Mouse (Mus musculus): ENCODE results near the gene Mepce. TPM values are rescaled to one million over a fixed set of nuclear protein-coding genes. Genes with fewer than 3 reads are reported as not detected.

The Mepce gene
- polyA plus RNA-seq, 1 experiment from 2014 or later: 15.4 TPM

DNA sequence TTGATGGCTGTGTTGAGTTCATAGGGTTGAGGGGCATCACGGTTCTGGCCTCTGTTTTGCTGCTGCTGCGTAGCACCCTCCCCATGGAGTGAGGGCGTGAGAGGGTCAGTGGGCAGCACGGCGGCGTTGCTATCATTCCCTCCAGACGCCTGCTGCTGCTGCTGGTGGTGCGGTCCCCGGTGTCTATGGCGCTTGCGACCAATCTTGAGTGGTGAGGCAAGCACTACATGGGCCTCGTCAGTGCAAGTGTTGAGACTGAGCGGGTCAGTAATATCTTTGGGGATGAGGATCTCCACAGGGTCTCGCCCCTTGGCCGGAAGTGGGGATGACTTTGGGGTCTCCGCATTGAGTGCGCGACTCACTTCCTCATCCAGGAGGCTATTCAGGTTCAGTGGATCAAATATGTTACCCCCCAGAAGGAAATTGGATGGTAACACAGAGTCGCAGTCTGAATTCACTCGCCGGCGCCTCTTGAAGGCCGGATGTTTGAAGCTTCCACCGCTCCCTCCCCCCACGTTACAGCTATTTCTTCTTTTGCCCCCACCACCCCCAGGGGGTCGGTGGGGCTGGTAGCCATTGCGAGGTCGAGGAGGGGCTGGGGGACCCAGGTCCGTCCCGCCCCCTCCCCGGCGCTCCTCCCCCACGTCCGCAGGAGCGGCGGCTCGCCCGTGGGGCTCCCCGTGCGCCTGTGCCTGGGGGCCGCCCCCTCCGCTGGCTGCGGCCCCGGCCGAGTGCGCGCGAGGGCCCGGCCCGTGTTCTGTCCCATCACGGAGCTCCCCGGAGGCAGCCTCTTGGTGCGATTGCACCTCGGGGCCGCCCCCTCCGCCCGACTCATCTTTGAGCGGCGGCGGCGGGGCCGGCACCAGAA, 2.1 kb downstream of the Mepce start:
- WGBS: 7% methylated on average over 58 of the region's 62 CpGs
- H3K4me1 ChIP-seq: peaks cover 48% of the 10 kb centered on the region
- peaks cover 7% of the 10 kb centered on the region; the same call in 1 of the 2 replicates for H3K27me3 ChIP-seq
- H3K27ac ChIP-seq: peak overlapping the region; percentile 98
- peak overlapping the region; percentile 95 for H3K4me3 ChIP-seq (replicated peaks)
- H3K9me3 ChIP-seq: no peaks in the 10 kb centered on the region
- peaks cover 46% of the 10 kb centered on the region for H3K36me3 ChIP-seq (replicated peaks)
- peak overlapping the region; percentile 98 for H3K9ac ChIP-seq
- H3K4me2 ChIP-seq: peak overlapping the region; percentile 92
- peak; percentile 10 for ATAC-seq (ENCODE audit: low FRiP score)

DNA sequence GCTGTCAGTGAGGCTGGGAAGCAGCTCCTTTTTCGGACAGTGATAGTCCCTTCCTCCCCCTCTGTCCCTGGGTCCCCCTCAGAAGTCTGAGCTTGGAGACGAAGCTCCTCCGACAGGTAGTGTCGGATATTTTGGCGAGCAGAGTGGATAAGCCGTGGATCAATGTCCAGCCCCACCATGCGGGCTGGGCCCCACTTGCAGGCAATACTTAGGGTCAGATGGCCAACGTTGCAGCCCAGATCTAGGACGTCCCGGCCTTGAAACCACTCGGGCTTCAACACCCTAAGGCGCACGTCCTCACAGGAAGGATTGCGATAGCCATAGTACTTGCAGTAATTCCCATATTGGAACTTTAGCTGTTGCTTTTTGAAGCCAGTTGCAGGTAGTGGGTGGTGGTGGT, 2.9 kb downstream of the Mepce start:
- H3K36me3 ChIP-seq (replicated peaks): peaks cover 50% of the 10 kb centered on the region
- no peaks in the 10 kb centered on the region for H3K9me3 ChIP-seq
- H3K4me3 ChIP-seq (replicated peaks): peak overlapping the region; percentile 95
- peaks cover 56% of the 10 kb centered on the region for H3K4me1 ChIP-seq
- H3K4me2 ChIP-seq: peak overlapping the region; percentile 92
- peak overlapping the region; percentile 98 for H3K9ac ChIP-seq
- 89% methylated on average over 14 of the region's 14 CpGs for WGBS
- H3K27ac ChIP-seq: 0 out of 2 replicates have a peak overlapping the region, but pooled peaks have one; percentile 98
- peaks cover 7% of the 10 kb centered on the region; the same call in 1 of the 2 replicates for H3K27me3 ChIP-seq
- no peak for ATAC-seq (ENCODE audit: low FRiP score)

DNA sequence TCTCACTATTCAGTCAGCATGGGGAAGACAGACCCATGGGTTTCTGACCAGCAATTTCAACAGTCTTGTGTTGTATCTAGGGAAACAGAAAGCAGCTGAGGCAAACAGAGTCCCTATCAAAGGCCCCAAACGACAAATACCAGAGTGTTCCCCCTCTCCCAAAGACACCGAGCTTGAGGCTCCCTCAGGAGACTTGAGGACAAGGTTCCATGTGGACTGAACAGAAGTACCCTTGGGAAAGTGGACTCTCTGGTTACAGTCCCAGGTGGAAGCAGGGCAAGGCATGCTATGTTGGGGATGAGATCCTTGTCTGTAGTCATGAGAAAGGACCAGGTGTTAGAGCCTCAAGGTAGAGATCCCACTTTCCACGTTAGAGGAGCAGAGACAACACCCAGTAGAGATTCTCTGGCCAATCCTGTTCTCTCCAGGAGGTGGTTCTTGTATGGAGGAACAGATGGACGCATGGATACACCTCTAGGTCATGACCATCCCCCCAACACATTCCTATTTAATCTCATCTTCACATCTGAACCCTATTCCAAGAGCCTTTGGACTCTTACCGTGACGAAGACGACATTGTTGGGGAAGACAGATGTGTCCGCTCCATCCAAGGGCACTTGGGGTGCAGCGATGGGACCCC, 3.4 kb downstream of the Mepce start:
- H3K4me1 ChIP-seq: peaks cover 59% of the 10 kb centered on the region
- peak overlapping the region; percentile 92 for H3K4me2 ChIP-seq
- peaks cover 7% of the 10 kb centered on the region; the same call in 1 of the 2 replicates for H3K27me3 ChIP-seq
- no peak for ATAC-seq (ENCODE audit: low FRiP score)
- 78% methylated on average over 9 of the region's 9 CpGs for whole genome bisulfite sequencing
- H3K9ac ChIP-seq: peak overlapping the region; percentile 98
- H3K4me3 ChIP-seq (replicated peaks): peak overlapping the region; percentile 95
- H3K36me3 ChIP-seq (replicated peaks): peaks cover 50% of the 10 kb centered on the region
- 0 out of 2 replicates have a peak overlapping the region, but pooled peaks have one; percentile 8 for H3K27ac ChIP-seq
- H3K9me3 ChIP-seq: no peaks in the 10 kb centered on the region

DNA sequence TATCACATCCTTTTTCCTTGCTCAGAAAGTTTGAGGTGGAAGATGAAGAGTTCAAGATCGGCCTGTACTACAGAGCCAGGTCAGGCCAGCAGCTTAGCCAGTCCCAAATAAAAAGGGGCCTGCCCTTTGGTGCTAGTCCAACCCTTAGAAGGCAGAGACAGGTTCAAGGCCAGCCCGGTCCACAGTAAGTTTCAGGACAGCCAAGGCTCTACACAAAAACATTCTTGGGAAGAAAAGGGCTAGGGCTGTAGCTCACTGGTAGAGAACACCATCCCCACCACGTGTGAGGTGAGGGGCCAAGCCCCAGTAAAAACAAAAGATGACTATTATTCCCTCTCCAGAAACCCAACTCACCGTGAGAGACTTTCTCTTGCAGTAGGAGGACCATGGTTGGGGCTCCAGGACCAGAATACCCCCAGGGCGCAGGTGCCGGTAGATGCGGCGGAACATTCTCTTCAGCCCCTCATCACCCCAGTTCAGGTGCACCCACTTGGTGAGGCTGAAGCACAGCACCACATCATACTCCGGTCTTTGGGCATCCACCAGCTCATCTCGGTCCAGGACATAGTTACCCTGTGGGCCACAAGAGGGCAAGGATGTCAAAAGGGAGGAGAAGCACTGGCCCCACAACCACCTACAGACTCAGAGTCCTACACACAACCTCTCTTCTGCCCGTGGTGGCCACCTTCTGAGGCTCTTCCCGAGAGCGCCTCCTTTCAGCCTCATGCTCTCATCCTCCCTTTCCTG, 4.5 kb downstream of the Mepce start:
- Histone ChIP-seq H3K4me3 (replicated peaks) (peak overlapping the region; percentile 95), H3K4me1 (peaks cover 60% of the 10 kb centered on the region), H3K9me3 (no peaks in the 10 kb centered on the region), H3K27me3 (peaks cover under 1% of the 10 kb centered on the region; the same call in 1 of the 2 replicates), H3K27ac (no peak overlapping the region), H3K4me2 (peak overlapping the region; percentile 92), H3K36me3 (replicated peaks) (peaks cover 50% of the 10 kb centered on the region), H3K9ac (peak overlapping the region; percentile 98)
- ATAC-seq (ENCODE audit: low FRiP score): no peak
- WGBS: 88% methylated on average over 13 of the region's 13 CpGs

DNA sequence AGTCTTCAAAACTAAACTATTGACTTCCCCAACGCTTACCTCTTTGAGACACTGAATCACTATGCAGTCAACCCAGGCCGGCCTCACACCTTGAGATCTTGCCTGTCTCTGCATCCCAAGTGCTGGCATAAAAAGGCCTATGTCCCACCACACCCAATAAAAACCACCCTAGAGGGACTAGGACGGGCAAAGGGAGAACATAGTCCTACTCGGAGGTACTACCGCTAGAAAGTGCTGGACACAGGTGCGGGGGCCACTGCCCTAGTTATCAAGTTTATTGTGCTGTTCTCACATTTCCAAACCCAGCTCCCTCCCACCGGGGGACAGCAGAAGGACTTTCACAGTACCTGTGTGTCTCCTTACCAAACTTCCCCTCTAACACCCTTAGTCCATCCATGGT, 5.8 kb downstream of the Mepce start:
- Histone ChIP-seq H3K9ac (no peak overlapping the region), H3K4me3 (replicated peaks) (no peak overlapping the region), H3K9me3 (no peaks in the 10 kb centered on the region), H3K36me3 (replicated peaks) (peaks cover 50% of the 10 kb centered on the region), H3K4me1 (peaks cover 59% of the 10 kb centered on the region), H3K27ac (no peak overlapping the region), H3K4me2 (no peak overlapping the region), H3K27me3 (no peaks in the 10 kb centered on the region)
- WGBS: 96% methylated on average over 7 of the region's 7 CpGs
- no peak for ATAC-seq (ENCODE audit: low FRiP score)

DNA sequence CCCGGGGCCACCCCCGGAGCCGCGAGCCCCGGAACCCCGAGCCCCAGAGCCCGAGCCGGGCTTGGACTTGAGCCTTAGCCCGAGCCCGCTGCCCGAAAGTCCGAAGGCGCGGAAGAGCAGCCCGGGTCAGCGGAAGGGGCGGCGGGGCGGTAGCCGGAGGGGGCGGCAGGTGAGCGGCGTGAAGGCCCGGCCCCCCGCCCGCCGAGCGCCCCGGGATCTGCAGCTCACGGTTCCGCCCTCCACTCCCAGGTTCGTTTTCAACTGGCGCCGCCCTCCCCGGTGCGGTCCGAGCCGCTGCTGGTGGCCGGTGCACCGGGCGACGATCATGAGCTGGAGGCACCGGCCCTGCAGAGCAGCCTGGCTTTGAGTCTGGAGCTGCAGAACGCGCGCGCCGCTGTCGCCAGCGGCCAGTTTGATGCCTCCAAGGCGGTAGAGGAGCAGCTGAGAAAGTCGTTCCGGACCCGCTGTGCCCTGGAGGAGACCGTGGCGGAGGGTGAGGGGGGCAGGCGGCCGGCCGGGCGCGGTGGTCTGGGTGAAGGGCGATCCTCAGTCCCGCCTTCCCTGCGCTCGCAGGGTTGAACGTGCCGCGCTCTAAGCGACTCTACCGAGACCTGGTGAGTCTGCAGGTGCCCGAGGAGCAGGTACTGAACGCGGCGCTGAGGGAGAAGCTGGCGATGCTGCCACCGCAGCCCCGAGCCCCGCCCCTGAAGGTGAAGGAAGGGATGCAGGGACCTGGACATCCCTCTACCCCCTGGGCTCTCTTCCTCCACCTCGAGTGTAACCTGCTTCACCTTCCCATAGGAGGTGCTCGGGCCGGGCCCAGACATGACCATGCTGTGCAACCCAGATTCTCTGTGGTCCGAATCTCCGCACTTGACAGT, 8.2 kb downstream of the Mepce start:
- WGBS: under 1% methylated on average over 83 of the region's 83 CpGs
- H3K9ac ChIP-seq: peak overlapping the region; percentile 96
- peaks cover 43% of the 10 kb centered on the region for H3K36me3 ChIP-seq (replicated peaks)
- peak; percentile 24 for ATAC-seq (ENCODE audit: low FRiP score)
- peak overlapping the region; percentile 98 for H3K4me2 ChIP-seq
- H3K27me3 ChIP-seq: no peaks in the 10 kb centered on the region
- peak overlapping the region; percentile 93 for H3K27ac ChIP-seq
- H3K4me1 ChIP-seq: peaks cover 48% of the 10 kb centered on the region
- H3K4me3 ChIP-seq (replicated peaks): peak overlapping the region; percentile 98
- no peaks in the 10 kb centered on the region for H3K9me3 ChIP-seq

DNA sequence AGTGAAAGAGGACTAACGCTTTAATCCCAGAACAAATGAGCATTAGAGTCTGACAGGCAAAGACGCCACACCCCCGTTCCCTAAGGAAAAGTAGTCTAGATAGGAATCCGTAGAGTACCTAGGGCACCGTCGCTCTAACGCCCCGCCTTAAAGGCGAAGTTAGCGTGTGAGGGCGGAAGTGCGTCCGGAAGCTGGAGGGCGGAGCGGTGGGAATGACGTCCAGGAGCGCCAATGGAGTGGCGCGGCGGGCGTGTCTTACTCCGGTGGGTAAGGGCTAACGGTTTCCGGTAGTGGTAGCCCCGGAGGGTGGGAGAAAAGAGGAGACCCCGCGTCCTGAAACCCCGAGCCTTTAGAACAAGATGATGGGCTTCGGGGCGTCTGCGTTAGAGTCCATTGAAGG, 8.8 kb downstream of the Mepce start, which contains the start of gene Ppp1r35:
Gene Ppp1r35 (plus strand): TSS at position 215 of the 400 bp plus-strand sequence.
- Histone ChIP-seq H3K27ac (peak within 1 kb of the TSS; percentile 93), H3K36me3 (replicated peaks) (peaks cover 37% of the 10 kb centered on the region), H3K4me2 (peak within 1 kb of the TSS; percentile 98), H3K9me3 (no peaks in the 10 kb centered on the region), H3K27me3 (no peaks in the 10 kb centered on the region), H3K4me3 (replicated peaks) (peak within 1 kb of the TSS; percentile 98), H3K9ac (peak within 1 kb of the TSS; percentile 96), H3K4me1 (peaks cover 42% of the 10 kb centered on the region)
- WGBS: under 1% methylated on average over 31 of the region's 31 CpGs
- ATAC-seq (ENCODE audit: low FRiP score): peak; percentile 97

DNA sequence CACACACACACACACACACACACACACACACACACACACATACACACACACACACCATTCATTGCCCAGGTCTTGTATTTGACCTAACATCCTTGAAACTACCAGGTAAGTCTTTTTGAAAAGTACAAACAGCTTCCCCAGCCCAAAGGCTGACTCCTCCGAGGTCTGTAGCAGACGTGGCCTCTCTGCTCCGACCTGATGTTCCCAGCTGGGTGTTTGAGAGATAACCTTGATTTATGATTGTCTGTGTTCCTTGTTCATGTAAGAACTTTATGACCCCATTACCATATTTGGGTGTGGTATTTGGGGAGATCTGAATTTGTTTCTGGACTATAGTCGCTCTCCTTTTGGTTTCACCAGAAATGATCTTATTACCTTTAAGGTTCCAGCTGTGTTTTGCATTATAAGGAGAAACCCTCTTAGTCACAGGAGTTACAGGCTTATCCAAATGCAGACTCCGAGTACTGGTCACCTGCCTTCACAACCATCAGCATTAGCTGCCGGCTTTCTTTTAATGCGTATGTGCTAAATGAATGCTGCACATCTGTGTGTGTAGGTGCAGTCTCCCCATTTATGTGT, 10.1 kb downstream of the Mepce start:
- Histone ChIP-seq H3K4me1 (peaks cover 29% of the 10 kb centered on the region), H3K4me3 (replicated peaks) (no peak overlapping the region), H3K9ac (no peak overlapping the region), H3K9me3 (no peaks in the 10 kb centered on the region), H3K27me3 (no peaks in the 10 kb centered on the region), H3K36me3 (replicated peaks) (peaks cover 24% of the 10 kb centered on the region), H3K27ac (no peak overlapping the region), H3K4me2 (no peak overlapping the region)
- 82% methylated on average over 7 of the region's 7 CpGs for WGBS
- ATAC-seq (ENCODE audit: low FRiP score): no peak

DNA sequence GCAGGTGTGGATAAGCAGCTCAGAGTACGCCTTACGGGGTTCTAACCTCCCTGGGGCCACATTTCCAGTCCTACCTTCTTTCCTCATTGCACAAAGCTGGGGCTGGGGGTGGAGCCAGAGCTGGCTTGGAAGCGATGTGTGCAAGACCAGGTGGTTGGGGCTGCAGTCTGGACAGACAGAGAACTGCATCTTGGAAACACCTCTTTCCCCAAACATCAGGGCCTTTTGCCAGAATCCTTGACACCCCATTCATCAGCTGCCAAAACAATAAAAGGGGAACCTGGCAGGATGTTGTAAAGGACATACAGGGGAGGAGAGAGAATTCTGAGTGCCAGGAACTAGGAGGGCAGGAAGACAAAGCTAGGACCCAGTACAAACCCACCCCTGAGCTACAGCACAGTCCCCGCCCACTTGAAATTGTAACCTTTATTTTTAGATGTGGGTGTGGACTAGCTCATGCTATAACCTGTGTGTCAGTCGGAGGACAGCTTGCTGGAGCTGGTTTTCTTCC, 11.0 kb downstream of the Mepce start:
- H3K27me3 ChIP-seq: no peaks in the 10 kb centered on the region
- no peaks in the 10 kb centered on the region for H3K9me3 ChIP-seq
- H3K4me3 ChIP-seq (replicated peaks): no peak overlapping the region
- 57% methylated on average over 5 of the region's 5 CpGs for WGBS
- H3K9ac ChIP-seq: no peak overlapping the region
- ATAC-seq (ENCODE audit: low FRiP score): no peak
- no peak overlapping the region for H3K4me2 ChIP-seq
- peaks cover 15% of the 10 kb centered on the region for H3K36me3 ChIP-seq (replicated peaks)
- peaks cover 25% of the 10 kb centered on the region for H3K4me1 ChIP-seq
- no peak overlapping the region for H3K27ac ChIP-seq

DNA sequence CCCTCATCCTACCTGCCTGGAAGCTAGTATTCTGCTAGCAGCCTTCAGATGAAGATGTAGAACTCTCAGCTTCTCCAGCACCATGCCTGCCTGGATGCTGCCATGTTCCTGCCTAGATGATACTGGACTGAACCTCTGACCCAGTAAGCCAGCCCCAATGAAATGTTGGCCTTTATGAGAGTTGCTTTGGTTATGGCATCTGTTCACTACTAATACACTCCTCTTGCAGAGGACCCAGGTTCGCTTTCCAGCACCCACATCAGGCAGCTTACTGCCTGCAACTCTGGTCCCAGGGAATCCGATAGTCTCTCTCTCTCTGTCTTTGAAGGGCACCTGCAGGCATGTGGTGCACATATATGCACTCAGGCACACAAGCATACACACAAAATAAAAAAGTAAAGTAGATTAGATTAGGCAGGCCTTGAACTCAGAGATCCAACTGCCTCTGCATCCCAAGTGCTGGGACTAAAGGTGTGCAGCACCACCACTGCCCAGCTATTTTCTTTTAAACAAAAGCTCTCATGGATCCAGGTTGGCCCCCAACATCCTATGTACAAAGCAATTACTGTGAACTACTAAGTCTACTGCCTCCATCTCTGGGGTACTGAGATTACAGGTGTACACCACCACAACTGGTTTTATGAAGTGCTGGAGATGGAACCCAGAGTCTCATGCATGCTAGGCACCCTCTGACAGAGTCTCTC, 11.7 kb downstream of the Mepce start:
- Histone ChIP-seq H3K27ac (no peak overlapping the region), H3K27me3 (no peaks in the 10 kb centered on the region), H3K9ac (no peak overlapping the region), H3K4me1 (peaks cover 21% of the 10 kb centered on the region), H3K4me2 (no peak overlapping the region), H3K36me3 (replicated peaks) (peaks cover 8% of the 10 kb centered on the region), H3K9me3 (no peaks in the 10 kb centered on the region), H3K4me3 (replicated peaks) (no peak overlapping the region)
- no peak for ATAC-seq (ENCODE audit: low FRiP score)
- 96% methylated on average over 2 of the region's 2 CpGs for WGBS

Measured in forebrain, embryonic 12.5 days (tissue).